Mouse (Mus musculus): ENCODE results near the gene Ubxn11.

DNA sequence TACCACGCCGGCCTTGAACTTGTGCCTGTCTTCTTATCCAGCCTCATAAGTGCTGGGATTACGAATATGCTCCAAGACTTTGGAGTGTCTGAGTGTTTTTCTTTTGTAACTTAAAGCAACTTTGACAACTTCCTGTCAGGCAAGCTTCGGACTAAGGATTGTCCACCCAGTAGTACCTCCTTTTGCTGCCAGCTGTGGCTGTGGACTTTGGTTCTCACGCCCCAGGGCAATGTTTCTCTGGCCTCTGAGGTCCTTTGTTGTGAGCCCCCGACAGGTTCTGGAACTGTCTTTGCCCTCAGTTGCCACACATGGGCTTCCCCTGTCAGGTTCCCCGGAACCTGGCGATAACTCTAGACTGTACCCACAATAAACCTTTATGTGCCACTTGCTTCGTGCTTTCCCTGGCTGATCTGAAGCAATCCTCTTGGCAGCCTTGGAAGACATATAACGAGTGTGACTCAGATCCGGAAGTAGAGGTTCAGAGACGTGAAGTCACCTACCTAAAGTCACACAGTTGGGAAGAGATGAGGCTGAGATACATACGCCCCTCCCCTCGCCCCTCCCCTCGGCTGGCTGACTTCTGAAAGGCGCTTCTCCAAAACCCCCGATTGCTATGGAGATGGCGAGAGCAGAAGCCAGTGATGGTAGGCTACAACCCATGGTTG is 41.1 kb upstream of the Ubxn11 start:
- TF ChIP-seq SIN3A (IDR thresholded peaks at IDR 0.05; ENCODE audit: low read length) (peak; percentile 55), EP300 (IDR thresholded peaks at IDR 0.05; ENCODE audit: low read depth in 1 of 2, low read length in 2 of 2) (no peak), CTCF (IDR thresholded peaks at IDR 0.05 in 2 of 3, conservative IDR thresholded peaks at IDR 0.05 in 1 of 3; ENCODE audit: control insufficient read depth in 1 of 3, insufficient read depth in 1 of 3, low read depth in 2 of 3, low read length in 3 of 3, poor library complexity in 1 of 3, severe bottlenecking in 1 of 3) (no peak), HCFC1 (IDR thresholded peaks at IDR 0.05; ENCODE audit: low read depth, low read length) (no peak), TBP (IDR thresholded peaks at IDR 0.05; ENCODE audit: low read depth, low read length) (peak; percentile 49; the same call in 1 of the 2 replicates), USF2 (IDR thresholded peaks at IDR 0.05; ENCODE audit: borderline replicate concordance in 1 of 2, insufficient read depth in 1 of 2, low read depth in 1 of 2, low read length in 2 of 2) (no peak), MAZ (IDR thresholded peaks at IDR 0.05; ENCODE audit: low read depth, low read length) (no peak), POLR2A (IDR thresholded peaks at IDR 0.05; ENCODE audit: control insufficient read depth in 1 of 2, insufficient read depth in 1 of 2, low read depth in 1 of 2, low read length in 2 of 2, poor library complexity in 1 of 2) (peak in 1 of 2 experiments; percentile 37; a peak in 1 of 4 replicates)

Measured in MEL (cell line).